Mouse (Mus musculus) megakaryocyte-erythroid progenitor cell, adult 5-6 weeks (primary cell): ENCODE measurements around the gene Ppargc1a. TPM values are rescaled to one million over a fixed set of nuclear protein-coding genes. Genes with fewer than 3 reads are reported as not detected.

Source experiments
- ATAC-seq: replicated peaks from 2 replicates; pipeline ENCODE4 v1.8.0; 2016; ENCODE audit warnings: mild to moderate bottlenecking, inconsistent platforms; ENCODE audit not compliant: severe bottlenecking, poor library complexity, low FRiP score, low TSS enrichment
- total RNA-seq, 2 experiments: library from RNA; stranded (forward) in 1 of 2; stranded (reverse) in 1 of 2; fragments of 200-1000, 215-1000 nt in 1 of 2; fragments of >200 nt in 1 of 2; fragmentation: Nextera tagmentation in 1 of 2; gene quantifications; 2 replicates each; pipeline ENCODE4 v1.2.3; 2014 to 2017

Gene Ppargc1a
- total RNA-seq, 2 experiments from 2014 or later, result not detected

GRCm38 (mm10) chr5:51445726-51446125 is 121.8 kb downstream of the Ppargc1a start:
- ATAC-seq, result no peak

GRCm38 (mm10) chr5:51439773-51440172 is 127.8 kb downstream of the Ppargc1a start:
- no peak for ATAC-seq

- ATAC-seq, result no peak
These were observed 133.6 kb downstream of the Ppargc1a start for GRCm38 (mm10) chr5:51433905-51434304.

- ATAC-seq, result no peak
These were observed 135.0 kb downstream of the Ppargc1a start for GRCm38 (mm10) chr5:51432532-51432931.

- ATAC-seq, result no peak
These were observed 135.5 kb downstream of the Ppargc1a start for GRCm38 (mm10) chr5:51432031-51432430.

GRCm38 (mm10) chr5:51426406-51426805 is 141.1 kb downstream of the Ppargc1a start:
- ATAC-seq, result no peak

- ATAC-seq, result no peak
These were observed 151.1 kb downstream of the Ppargc1a start for GRCm38 (mm10) chr5:51416377-51416776.

- no peak for ATAC-seq
These were observed 152.1 kb downstream of the Ppargc1a start for GRCm38 (mm10) chr5:51415456-51415855.

GRCm38 (mm10) chr5:51412303-51413117 is 155.0 kb downstream of the Ppargc1a start:
- no peak for ATAC-seq

GRCm38 (mm10) chr5:51410006-51410405 is 157.5 kb downstream of the Ppargc1a start:
- ATAC-seq, result no peak

GRCm38 (mm10) chr5:51406406-51406805 is 161.1 kb downstream of the Ppargc1a start:
- no peak for ATAC-seq
